Mouse (Mus musculus) induced T-regulatory cell, adult 2 months (primary cell): Measurements from ENCODE around the gene Cmas.

ENCODE experiments used
- DNase-seq: peaks from one replicate; pipeline ENCODE4 v3.0.0-alpha.2; 2012; ENCODE audit warnings: low read depth

Gene Cmas

DNA sequence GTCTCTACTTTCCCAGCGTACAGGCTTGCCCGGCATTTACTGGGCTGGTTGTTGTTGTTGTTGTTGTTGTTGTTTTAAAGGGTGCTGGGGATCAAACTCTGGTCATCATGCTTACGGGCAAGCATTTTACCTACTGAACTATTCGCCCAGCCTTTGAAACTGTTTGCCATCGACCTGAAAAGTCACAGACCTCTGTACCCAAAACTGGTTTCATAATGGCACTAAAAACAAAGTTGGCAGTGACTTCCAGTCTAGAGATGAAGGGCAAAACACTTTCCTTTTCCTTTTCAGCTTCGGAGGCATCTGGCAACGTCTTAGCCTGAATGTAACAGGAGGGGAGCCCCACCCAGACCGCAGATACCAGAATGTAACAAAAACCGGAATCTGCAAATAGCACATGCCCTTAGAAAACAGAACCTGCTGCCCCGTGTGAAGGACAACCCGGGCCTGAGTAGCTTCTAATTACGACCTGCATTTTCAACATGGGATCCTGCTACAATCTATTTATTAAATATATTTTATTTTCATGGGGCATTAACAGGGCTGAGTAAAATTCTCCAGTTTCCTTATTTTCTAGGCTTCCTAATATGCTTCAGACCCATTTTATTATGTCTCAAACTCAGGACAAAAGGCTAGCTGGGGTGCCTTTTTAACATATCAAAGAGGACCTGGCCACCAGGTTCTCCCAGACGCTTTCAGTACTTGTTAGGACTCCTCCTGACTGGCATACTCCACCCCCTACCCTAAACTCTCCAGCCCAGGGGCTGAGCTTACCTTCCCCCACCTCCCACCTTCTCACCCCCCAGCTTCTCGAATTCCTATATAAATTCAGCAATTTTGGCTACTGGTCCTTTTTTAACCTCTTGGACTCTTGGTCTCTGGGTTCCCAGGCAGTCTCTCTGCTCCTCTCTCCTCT, 3.9 kb upstream of the Cmas start:
- DNase-seq, result peak; percentile 73

DNA sequence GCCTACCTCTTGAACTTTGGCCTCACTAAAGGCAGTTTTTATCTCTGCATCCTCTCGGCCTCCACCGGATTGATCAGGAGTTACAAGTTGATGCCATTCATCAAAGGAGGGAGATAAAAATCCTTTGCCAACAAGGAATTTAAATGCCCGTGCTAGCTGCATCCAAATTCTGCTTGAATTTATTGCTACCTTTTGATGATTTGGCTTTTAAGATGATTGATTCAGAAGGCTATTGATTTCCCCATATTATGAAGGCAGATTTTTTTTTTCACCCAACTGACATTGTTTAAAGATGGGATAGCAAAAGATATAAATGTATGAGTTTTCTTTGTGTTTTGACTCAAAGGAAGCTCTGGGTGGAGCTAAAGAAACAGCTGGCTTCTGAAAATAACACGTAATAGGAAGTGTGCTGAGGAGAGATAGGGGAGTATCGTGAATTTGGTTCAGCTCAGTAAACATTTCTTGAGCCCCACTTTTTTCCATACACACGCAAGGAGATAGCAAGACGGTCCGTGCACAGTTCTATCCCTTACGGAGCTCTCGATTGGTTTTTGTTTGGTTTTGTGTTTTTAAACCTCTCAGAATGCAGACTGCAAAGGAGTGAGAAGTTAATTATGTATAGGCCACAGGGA, 964 bp downstream of the Cmas start:
- peak; percentile 82 for DNase-seq

- no peak for DNase-seq
Measured at GRCm38 (mm10) chr6:142757976-142758375, 1.5 kb downstream of the Cmas start.

GRCm38 (mm10) chr6:142758562-142758961, 2.1 kb downstream of the Cmas start:
- no peak for DNase-seq

GRCm38 (mm10) chr6:142759633-142760032, 3.1 kb downstream of the Cmas start:
- DNase-seq, result no peak

DNA sequence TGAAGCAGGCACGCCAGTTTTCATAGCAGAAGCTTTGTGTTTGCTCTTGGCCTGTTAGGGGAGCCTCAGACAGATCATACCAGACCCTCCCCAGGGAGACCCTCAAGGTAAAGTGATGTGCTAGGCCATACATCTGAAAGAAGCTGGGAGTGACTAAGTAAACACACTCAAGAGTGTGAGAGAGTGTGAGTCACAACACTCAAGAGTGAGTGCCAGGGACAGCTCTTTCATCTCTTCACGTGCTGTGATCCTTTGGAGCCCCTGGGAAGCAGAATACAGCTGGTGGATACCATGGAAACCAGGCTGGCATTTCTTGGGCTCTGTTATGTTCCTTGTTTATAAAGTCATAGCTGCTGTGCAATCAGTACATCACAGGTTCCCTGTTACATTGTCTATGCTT, 8.4 kb downstream of the Cmas start:
- no peak for DNase-seq

DNA sequence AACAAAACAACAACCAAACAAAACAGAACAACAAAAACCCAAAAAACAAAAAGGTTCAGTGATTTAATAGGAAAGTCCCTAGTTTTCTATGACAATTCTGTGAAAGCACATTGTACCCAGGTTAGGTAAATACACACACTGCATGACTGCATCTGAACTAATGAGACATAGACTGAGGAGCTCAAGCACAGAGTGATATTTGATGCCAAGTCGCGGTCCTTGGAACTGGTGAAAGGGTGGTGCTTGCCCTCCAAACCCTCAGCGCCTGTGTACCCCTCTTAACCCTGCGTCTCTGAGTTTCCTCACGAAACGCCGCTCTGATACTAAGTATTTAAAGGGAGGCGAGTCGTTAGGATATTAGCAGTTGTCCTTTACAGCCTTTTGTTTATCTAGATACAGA, 10.8 kb downstream of the Cmas start:
- DNase-seq, result no peak

GRCm38 (mm10) chr6:142769896-142770295, 13.4 kb downstream of the Cmas start:
- DNase-seq, result no peak

- DNase-seq, result no peak
Measured at GRCm38 (mm10) chr6:142771643-142772042, 15.2 kb downstream of the Cmas start.

- no peak for DNase-seq
Measured at GRCm38 (mm10) chr6:142773566-142773965, 17.1 kb downstream of the Cmas start.

GRCm38 (mm10) chr6:142776935-142777334, 20.4 kb downstream of the Cmas start:
- no peak for DNase-seq

DNA sequence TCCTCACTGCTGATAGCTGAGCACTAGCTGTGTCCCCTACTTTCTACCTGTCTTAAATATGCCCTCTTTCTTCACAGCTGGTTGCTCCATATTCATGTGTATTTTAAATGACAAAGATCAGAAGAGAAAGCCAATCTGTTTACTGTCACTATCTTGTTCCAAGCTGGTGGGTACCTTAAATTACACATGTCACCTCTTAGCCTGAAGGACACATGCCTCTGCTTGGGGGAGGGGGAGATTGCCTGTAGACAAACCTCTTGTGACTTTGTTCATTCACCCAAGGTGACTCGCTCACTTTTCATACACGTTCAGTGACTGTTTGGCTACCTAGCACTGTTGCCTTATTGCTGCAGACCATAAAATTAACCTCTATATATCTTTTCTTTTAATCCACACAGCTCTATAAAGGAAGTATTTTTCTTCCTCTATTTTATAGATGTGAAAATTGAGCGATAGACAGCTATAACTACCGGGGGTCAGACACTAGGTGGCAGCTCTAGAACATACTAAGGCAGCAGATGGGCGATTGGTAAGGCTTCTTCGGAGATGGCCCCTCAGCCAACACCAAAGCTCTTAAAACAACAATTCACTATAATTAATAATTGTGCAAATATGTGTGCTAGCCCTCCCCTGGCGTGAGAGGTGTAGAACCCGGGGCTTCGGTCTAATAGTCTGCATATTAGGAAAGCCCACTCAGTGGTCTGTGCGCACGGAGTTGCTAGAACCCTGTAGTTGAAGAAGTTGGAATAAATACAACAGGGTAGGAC, 22.7 kb downstream of the Cmas start:
- peak; percentile 70 for DNase-seq

GRCm38 (mm10) chr6:142779812-142780573, 23.5 kb downstream of the Cmas start:
- DNase-seq, result peak; percentile 75

- no peak for DNase-seq
Measured at GRCm38 (mm10) chr6:142780574-142781033, 24.1 kb downstream of the Cmas start.

DNA sequence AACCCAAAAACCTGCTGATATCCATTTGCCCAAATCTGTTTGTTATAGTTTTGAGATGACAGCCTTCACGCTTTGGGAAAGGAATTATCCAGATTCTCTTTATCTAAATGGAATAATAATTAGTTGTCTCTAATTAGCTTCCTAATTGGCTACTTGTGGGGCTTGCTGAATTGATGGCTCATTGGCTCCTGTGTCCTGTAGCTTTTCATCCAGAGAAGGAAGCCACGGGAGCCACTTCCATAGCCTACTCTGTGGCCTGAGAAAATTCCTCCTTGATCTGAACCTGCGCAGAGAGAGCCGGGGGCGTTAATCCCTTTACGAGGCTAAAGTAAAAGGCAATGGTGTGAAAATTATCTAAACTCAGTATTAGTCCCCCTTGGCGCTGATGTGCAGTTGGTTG, 24.8 kb downstream of the Cmas start:
- DNase-seq, result no peak

GRCm38 (mm10) chr6:142785343-142785742, 28.9 kb downstream of the Cmas start:
- DNase-seq, result peak; percentile 90

- DNase-seq, result no peak
Measured at GRCm38 (mm10) chr6:142786106-142786505, 29.6 kb downstream of the Cmas start.

DNA sequence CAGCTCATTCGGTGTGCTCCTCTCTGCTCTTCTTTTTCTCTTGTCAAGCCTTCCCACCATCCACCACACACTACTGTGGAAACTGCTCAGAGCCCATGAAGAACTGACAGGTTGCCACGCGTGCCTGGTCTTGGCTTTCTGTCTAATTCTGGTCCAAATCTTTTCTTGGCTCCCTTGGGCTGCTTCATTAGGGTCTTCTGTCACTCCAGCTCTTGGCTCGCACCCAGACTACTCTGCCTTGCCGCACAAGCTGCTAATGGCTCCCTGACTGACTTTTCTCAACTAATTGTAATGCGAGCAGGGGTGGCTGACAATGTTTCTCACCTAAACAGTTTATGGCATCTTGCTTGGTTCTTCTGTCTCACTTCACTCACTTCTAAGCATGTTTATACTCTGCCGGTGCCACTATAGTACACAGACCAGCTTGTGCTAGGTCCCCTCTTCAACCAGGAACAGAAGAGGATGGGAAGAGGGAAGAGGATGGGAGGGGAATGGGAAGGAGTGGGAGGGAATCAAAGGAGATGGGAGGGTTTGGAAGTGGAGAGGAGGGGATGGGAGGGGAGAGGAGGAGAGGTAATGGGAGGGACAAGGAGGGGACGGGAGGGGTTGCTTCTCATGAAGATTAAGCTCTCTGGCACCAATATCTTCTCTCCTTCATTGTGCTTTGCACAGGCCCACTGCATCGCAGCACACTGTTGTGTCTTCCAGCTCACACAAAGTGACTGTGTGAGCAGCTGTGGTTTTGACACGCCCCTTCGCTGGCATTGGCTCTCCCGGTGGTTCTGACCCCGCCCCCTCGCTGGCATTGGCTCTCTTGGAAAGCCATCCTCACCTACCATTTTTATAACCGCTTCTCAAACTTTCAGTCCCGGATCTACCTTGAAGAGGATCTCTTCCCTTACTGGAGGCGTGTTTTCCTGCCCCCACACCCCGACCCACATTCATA, 31.8 kb downstream of the Cmas start:
- no peak for DNase-seq

DNA sequence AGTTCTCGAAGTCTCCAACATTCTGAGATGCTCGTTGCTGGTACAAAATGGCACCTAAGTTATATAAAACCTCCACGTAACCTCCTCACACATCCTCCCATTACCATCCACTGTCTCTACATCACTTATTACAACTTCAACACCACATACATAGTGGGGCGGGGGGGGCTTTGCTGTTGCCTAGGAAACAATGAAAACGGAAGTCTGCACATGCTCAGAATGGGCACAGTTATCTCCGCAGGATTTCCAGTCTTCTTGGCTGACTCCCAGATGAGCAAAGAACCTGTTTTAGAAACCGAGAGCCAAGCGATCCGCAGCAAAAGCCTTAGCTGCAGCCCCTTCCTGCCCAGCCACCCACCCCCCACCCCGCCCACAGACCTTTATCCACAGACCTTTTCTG, 33.2 kb downstream of the Cmas start:
- no peak for DNase-seq

- DNase-seq, result no peak
Measured at GRCm38 (mm10) chr6:142792241-142792968, 35.9 kb downstream of the Cmas start.
